Mouse (Mus musculus) cerebellum, adult 9-11 months (tissue): Measurements from ENCODE around the gene Smug1.

Experiments
- DNase-seq: peaks from one replicate; pipeline ENCODE4 v3.0.0; 2022

Smug1 gene

GRCm38 (mm10) chr15:103176874-103177421 is 10.1 kb upstream of the Smug1 start:
- peak; percentile 87 for DNase-seq

GRCm38 (mm10) chr15:103173251-103173650 is 6.4 kb upstream of the Smug1 start:
- no peak for DNase-seq

- DNase-seq = peak; percentile 49
Observed at GRCm38 (mm10) chr15:103172537-103172936, 5.6 kb upstream of the Smug1 start.

- no peak for DNase-seq
Observed at GRCm38 (mm10) chr15:103171276-103171675, 4.4 kb upstream of the Smug1 start.

GRCm38 (mm10) chr15:103170316-103170679 is 3.4 kb upstream of the Smug1 start:
- DNase-seq = no peak

GRCm38 (mm10) chr15:103169612-103170315 is 2.9 kb upstream of the Smug1 start:
- peak; percentile 41 for DNase-seq

- DNase-seq = peak; percentile 58
Observed at GRCm38 (mm10) chr15:103168801-103169611, 2.1 kb upstream of the Smug1 start.

- DNase-seq = no peak
Observed at GRCm38 (mm10) chr15:103167786-103168185, 894 bp upstream of the Smug1 start.

- peak; percentile 51 for DNase-seq
Observed at GRCm38 (mm10) chr15:103165924-103166323, 968 bp downstream of the Smug1 start.

GRCm38 (mm10) chr15:103165379-103165778 is 1.5 kb downstream of the Smug1 start:
- peak; percentile 90 for DNase-seq

GRCm38 (mm10) chr15:103163182-103163919 is 3.5 kb downstream of the Smug1 start:
- DNase-seq = peak; percentile 93

GRCm38 (mm10) chr15:103157585-103157984 is 9.3 kb downstream of the Smug1 start:
- no peak for DNase-seq

- DNase-seq = no peak
Observed at GRCm38 (mm10) chr15:103156890-103157289, 10.0 kb downstream of the Smug1 start.

GRCm38 (mm10) chr15:103155366-103156321 is 11.2 kb downstream of the Smug1 start:
- no peak for DNase-seq

- no peak for DNase-seq
Observed at GRCm38 (mm10) chr15:103152890-103153610, 13.8 kb downstream of the Smug1 start.

- no peak for DNase-seq
Observed at GRCm38 (mm10) chr15:103152371-103152770, 14.5 kb downstream of the Smug1 start.

GRCm38 (mm10) chr15:103147779-103148178 is 19.1 kb downstream of the Smug1 start:
- DNase-seq = no peak

GRCm38 (mm10) chr15:103147422-103147690 is 19.5 kb downstream of the Smug1 start:
- no peak for DNase-seq

- DNase-seq = peak; percentile 36
Observed at GRCm38 (mm10) chr15:103146627-103147421, 20.1 kb downstream of the Smug1 start.

GRCm38 (mm10) chr15:103145635-103146299 is 21.1 kb downstream of the Smug1 start:
- DNase-seq = no peak
